Mouse (Mus musculus) embryo, embryonic 11 days (tissue): ENCODE measurements around the gene Celf6.

Experiments used
- DNase-seq: peaks from one replicate; pipeline ENCODE4 v3.0.0-alpha.2; 2015

The Celf6 gene

DNA sequence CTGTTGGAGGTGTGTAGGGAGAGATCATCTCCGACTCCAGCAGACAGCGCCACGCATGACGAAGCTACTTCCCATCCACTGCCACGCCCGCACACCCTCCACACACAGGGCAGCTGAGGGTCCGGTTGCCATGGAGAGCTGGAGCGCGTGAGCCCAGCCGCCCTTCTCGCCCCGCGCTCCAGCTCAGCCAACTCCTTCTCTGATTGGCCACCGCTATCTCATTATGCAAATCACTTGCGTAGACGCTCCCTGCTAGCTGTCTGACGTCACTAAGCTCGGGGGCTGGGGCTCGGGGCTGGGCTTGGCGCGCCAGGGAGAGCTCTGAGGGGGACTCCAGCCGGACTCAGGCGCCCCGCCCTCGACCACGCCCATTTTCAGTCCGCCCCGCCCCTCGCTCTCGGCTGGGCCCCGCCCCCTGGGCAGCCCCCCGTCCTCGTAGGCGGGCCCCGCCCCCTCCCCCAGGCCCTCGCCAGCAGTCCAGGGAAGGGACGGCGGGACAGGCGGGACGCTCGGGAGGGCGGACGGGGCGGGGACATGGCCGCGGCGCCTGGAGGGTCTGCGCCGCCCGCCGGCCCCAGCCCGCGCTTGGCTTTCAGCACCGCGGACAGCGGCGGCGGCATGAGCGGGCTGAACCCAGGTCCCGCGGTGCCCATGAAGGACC, at the start of gene Celf6:
Gene Celf6, plus strand, starts transcription at position 74 of the 661 bp plus-strand sequence.
- peak; percentile 98 for DNase-seq

- DNase-seq = no peak
These were observed 49.4 kb upstream of the Celf6 start for GRCm38 (mm10) chr9:59528274-59528673.

- DNase-seq = no peak
These were observed 46.1 kb upstream of the Celf6 start for GRCm38 (mm10) chr9:59531645-59532044.

DNA sequence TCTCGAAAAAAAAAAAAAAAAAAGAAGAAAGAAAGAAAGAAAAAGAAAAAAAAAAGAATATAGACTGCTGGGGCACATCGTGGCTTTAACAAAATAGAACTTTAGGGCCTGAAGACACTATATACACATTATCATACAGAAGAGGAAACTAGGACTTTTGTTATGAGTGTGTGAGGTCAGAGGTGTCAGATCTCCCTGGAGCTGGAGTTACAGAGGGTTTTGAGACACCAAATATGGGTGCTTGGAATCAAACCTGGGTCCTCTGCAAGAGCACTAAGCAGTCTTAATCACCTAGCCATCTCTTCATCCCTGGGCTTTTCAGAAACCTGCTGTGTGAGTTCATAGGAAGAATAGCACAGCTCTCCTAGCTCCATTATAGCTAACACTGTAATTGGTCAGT, 44.3 kb upstream of the Celf6 start:
- no peak for DNase-seq

DNA sequence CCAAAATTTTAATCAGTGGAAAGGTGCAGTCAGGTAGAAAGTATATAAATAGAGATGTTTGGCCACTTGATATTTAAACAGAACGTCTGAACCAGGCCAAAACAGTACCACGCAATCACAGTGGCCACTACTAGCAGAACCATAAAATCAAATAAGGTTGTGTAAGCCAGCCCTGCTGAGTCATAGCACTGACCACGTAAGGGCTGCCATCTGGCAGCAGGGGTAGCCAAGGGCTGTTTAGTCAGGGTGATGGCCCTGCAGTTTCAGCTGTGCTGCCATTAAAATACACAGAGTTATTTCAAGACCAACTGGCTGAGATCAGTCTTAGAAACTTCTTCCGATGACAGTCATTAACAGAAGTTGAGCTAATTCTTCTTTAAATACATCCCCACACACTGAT, 43.8 kb upstream of the Celf6 start:
- DNase-seq = no peak

GRCm38 (mm10) chr9:59537651-59538050, 40.1 kb upstream of the Celf6 start:
- DNase-seq = no peak

- DNase-seq = peak; percentile 95
These were observed 38.1 kb upstream of the Celf6 start, which contains the start of the genes Hexa and Tmem202 for GRCm38 (mm10) chr9:59539441-59540137. Gene Hexa, plus strand, starts transcription at chr9:59539540. Gene Tmem202, minus strand, starts transcription at chr9:59539847.

DNA sequence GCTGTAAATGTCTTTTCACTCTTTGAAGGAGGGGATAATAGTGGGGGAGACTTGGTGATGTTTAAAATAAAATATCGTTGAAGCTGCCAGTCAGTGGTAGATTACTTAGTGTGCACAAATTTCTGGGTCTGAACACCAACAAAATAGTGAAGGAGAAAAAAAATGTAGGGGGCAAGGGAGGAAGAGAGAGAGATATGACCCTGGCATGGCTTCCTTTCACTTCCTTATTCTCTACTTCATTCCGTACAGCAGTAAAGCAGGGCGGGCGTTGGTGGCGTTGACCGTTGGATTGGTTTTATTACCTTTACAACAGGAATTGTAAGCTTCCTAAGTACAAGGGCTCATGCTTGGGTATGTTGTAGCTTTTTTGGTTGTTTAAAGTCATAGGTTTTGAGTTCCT, 36.1 kb upstream of the Celf6 start:
- no peak for DNase-seq

GRCm38 (mm10) chr9:59542766-59543324, 34.9 kb upstream of the Celf6 start:
- no peak for DNase-seq

DNA sequence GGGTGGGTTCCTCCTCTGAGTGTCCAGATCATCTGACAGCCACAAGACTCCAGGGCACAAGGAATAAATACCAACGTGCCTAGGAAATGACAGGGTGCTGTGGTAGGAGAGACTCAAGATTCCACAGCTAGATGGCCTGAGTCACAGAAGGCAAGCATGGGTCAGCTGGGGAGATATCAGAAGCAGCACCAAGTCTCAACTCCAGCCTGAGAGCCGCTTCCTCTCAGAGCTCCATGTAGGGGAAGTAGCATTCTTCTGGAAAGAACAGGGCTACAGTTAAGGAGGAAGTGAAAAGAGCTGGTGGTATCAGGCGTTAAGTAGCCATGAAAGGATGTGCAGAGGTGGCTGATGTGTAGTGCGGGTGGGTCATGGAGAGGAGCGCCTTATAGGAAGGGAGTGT, 33.0 kb upstream of the Celf6 start:
- no peak for DNase-seq

GRCm38 (mm10) chr9:59547869-59548268, 29.8 kb upstream of the Celf6 start:
- no peak for DNase-seq

DNA sequence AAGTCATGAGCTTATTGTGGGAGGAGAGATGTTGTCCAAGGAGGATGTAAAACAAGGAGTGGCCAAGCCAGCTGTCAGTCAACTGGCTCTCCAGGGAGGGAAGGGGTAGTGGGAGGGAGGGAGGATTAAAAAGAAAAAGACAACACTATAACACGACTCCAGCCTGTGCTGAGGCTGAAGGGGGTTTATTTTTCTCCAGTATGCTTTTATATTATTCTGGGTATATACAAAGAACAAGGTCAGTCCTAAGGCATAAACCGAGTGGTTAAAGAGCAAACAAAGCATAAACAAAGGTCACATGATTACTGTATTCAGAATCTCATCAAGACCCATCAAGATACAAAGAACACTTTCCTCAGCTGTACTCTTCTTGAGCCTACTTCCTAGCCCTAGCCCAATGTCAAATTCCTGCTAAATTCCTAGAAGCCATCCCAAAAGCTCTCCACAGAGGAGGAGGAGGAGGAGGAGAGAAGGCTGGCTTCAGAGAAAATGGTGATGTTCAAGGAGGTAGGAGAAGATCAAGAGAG, 28.7 kb upstream of the Celf6 start:
- no peak for DNase-seq

- no peak for DNase-seq
These were observed 27.6 kb upstream of the Celf6 start for GRCm38 (mm10) chr9:59550077-59550476.

- no peak for DNase-seq
These were observed 26.7 kb upstream of the Celf6 start for GRCm38 (mm10) chr9:59551017-59551416.

DNA sequence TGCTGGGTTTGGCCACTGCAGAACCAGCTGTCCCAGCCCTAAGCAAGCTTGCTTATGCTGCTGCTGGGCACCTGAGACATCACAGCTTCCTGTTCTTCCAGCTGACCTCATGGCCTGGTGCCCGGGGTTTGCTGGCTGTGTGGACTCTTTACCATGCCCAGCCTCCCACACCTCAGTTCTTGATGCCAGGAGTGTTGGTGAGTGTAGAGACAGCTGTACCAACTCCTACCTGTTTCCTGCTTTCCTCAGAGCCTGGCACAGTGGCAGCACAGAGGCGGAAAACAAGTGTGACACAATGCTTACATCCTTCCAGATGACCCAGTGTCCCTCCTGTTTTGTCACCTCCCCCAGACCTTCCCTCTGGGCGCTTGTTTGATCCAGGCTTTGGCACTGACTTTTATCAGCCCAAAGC, 26.1 kb upstream of the Celf6 start:
- DNase-seq = no peak

DNA sequence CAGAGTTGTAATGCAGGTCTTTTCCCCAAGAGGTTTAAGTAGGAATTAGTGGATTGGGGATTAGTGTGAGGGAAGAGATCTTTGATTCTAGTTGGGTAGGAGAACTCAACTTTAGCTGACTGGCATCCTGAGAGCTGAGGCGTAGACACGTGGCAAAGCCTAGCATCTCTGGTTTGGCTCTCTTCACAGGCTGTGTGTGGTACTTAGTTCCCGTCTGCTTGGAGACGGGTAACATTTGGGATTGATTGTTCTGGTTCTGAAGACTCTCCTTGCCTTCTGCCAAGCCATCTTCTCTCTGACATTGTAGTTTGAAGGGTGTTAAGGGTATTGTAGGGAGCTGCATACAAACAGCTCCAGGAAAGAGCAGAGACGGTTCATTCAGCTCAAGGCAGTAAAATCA, 25.1 kb upstream of the Celf6 start:
- DNase-seq = no peak

GRCm38 (mm10) chr9:59553719-59554118, 24.0 kb upstream of the Celf6 start:
- DNase-seq = no peak

DNA sequence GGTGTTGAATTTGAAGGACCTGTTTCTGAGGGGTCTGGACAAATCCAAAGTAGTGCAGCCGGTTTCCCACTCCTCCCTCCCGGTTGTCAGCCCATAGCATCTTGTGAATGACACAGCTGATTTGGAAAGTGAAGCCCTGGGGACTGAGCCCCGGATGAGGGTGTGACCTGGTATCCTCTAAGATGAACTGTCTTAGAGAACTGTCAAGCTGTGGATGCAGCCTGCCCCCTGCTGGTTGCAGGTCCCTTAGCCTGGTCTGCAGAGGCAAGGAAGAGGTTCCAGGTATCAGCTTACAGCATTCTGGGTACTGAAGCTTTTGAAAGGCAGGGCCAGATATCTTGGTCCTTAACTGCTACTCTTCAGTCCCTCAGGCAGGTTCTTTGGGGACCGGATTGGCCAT, 12.1 kb upstream of the Celf6 start:
- peak; percentile 76 for DNase-seq

- DNase-seq = peak; percentile 78
These were observed 10.6 kb upstream of the Celf6 start for GRCm38 (mm10) chr9:59567111-59567510.

GRCm38 (mm10) chr9:59571852-59572251, 5.9 kb upstream of the Celf6 start:
- DNase-seq = no peak

DNA sequence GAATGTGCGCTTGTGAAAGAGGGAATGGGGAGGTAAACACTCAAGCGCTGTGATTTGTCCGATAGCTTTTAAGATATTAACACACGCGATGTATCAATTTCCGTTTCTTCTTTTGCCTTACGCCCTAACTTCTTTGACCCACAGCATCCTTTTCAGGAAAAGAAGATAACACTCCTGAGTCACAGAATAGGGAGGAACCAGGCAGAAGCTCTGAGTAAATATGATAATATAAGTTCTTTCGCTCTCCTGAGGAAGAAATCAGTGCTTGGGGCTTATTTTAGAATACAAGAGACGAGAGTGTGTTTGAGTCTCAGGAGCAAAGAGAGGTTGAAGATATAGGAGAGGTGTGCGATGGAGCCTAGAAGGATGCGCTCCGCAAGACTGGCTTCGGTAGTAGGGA, 316 bp upstream of the Celf6 start:
- no peak for DNase-seq

- no peak for DNase-seq
These were observed 769 bp downstream of the Celf6 start for GRCm38 (mm10) chr9:59578505-59578867.

GRCm38 (mm10) chr9:59584871-59585308, 7.2 kb downstream of the Celf6 start:
- peak; percentile 85 for DNase-seq

GRCm38 (mm10) chr9:59588252-59588651, 10.5 kb downstream of the Celf6 start:
- DNase-seq = no peak
